Mouse (Mus musculus): ENCODE data around the gene Ssr3. TPM values are rescaled to one million over a fixed set of nuclear protein-coding genes. Genes with fewer than 3 reads are reported as not detected.
"Not testable (repeated sequence)": the region's sequence is repeated elsewhere in the genome, so short reads cannot be mapped to it uniquely, and the experiment has no call there.

Gene Ssr3
- polyA plus RNA-seq, 1 experiment = 27.3 TPM

GRCm38 (mm10) chr3:65417913-65418594 lies 25.6 kb upstream of the Ssr3 start:
- TF ChIP-seq CTCF (IDR thresholded peaks at IDR 0.05; ENCODE audit: extremely low read depth, insufficient read length, insufficient replicate concordance, low read depth, low read length) = no peak
- no peaks in the 10 kb centered on the region; the same call in 1 of the 2 replicates for H3K27me3 ChIP-seq (ENCODE audit: control insufficient read depth, insufficient read depth, low read length)
- H3K36me3 ChIP-seq (ENCODE audit: control insufficient read depth, insufficient read depth, low read length) = no peaks in the 10 kb centered on the region
- no peak overlapping the region for H3K27ac ChIP-seq (ENCODE audit: insufficient read depth, low read depth, low read length)
- H3K4me3 ChIP-seq (ENCODE audit: low read depth, low read length) = no peak overlapping the region
- no peaks in the 10 kb centered on the region for H3K4me1 ChIP-seq (ENCODE audit: control insufficient read depth, insufficient read depth, insufficient read length, low read length)
- WGBS = 56% methylated on average over 5 of the region's 5 CpGs

- H3K4me3 ChIP-seq (ENCODE audit: low read depth, low read length) = no peak overlapping the region
- no peaks in the 10 kb centered on the region; the same call in 1 of the 2 replicates for H3K27me3 ChIP-seq (ENCODE audit: control insufficient read depth, insufficient read depth, low read length)
- H3K36me3 ChIP-seq (ENCODE audit: control insufficient read depth, insufficient read depth, low read length) = no peaks in the 10 kb centered on the region
- H3K27ac ChIP-seq (ENCODE audit: insufficient read depth, low read depth, low read length) = no peak overlapping the region
- TF ChIP-seq CTCF (IDR thresholded peaks at IDR 0.05; ENCODE audit: extremely low read depth, insufficient read length, insufficient replicate concordance, low read depth, low read length) (no peak), POLR2A (IDR thresholded peaks at IDR 0.05; ENCODE audit: low read depth, low read length) (no peak)
- H3K4me1 ChIP-seq (ENCODE audit: control insufficient read depth, insufficient read depth, insufficient read length, low read length) = no peaks in the 10 kb centered on the region
These were observed 24.1 kb upstream of the Ssr3 start for GRCm38 (mm10) chr3:65416571-65416970.

- TF ChIP-seq CTCF (IDR thresholded peaks at IDR 0.05; ENCODE audit: extremely low read depth, insufficient read length, insufficient replicate concordance, low read depth, low read length) (no peak), POLR2A (IDR thresholded peaks at IDR 0.05; ENCODE audit: low read depth, low read length) (no peak)
- Histone ChIP-seq H3K27ac (ENCODE audit: insufficient read depth, low read depth, low read length) (no peak overlapping the region), H3K27me3 (ENCODE audit: control insufficient read depth, insufficient read depth, low read length) (no peaks in the 10 kb centered on the region), H3K36me3 (ENCODE audit: control insufficient read depth, insufficient read depth, low read length) (no peaks in the 10 kb centered on the region), H3K4me1 (ENCODE audit: control insufficient read depth, insufficient read depth, insufficient read length, low read length) (no peaks in the 10 kb centered on the region), H3K4me3 (ENCODE audit: low read depth, low read length) (no peak overlapping the region)
These were observed 15.5 kb upstream of the Ssr3 start for GRCm38 (mm10) chr3:65407891-65408290.

- 69% methylated on average over 4 of the region's 4 CpGs for WGBS
These were observed 13.4 kb upstream of the Ssr3 start for GRCm38 (mm10) chr3:65405781-65406180.

GRCm38 (mm10) chr3:65397566-65397965 lies 5.1 kb upstream of the Ssr3 start:
- no peaks in the 10 kb centered on the region; the same call in 1 of the 2 replicates for H3K4me1 ChIP-seq (ENCODE audit: control insufficient read depth, insufficient read depth, insufficient read length, low read length)

More at GRCm38 (mm10) chr3:65405781-65406180, 13.4 kb upstream of the Ssr3 start:
- no peak for TF ChIP-seq CTCF (IDR thresholded peaks at IDR 0.05; ENCODE audit: extremely low read depth, insufficient read length, insufficient replicate concordance, low read depth, low read length)
- no peak for TF ChIP-seq POLR2A (IDR thresholded peaks at IDR 0.05; ENCODE audit: low read depth, low read length)
- no peaks in the 10 kb centered on the region for H3K36me3 ChIP-seq (ENCODE audit: control insufficient read depth, insufficient read depth, low read length)
- no peaks in the 10 kb centered on the region for H3K4me1 ChIP-seq (ENCODE audit: control insufficient read depth, insufficient read depth, insufficient read length, low read length)
- H3K27me3 ChIP-seq (ENCODE audit: control insufficient read depth, insufficient read depth, low read length) = no peaks in the 10 kb centered on the region
- no peak overlapping the region for H3K27ac ChIP-seq (ENCODE audit: insufficient read depth, low read depth, low read length)
- H3K4me3 ChIP-seq (ENCODE audit: low read depth, low read length) = no peak overlapping the region

GRCm38 (mm10) chr3:65396835-65397504 lies 4.5 kb upstream of the Ssr3 start:
- no peak overlapping the region for H3K4me3 ChIP-seq (ENCODE audit: low read depth, low read length)
- H3K27ac ChIP-seq (ENCODE audit: insufficient read depth, low read depth, low read length) = no peak overlapping the region
- H3K36me3 ChIP-seq (ENCODE audit: control insufficient read depth, insufficient read depth, low read length) = no peaks in the 10 kb centered on the region
- TF ChIP-seq POLR2A (IDR thresholded peaks at IDR 0.05; ENCODE audit: low read depth, low read length) = no peak
- TF ChIP-seq CTCF (IDR thresholded peaks at IDR 0.05; ENCODE audit: extremely low read depth, insufficient read length, insufficient replicate concordance, low read depth, low read length) = no peak
- WGBS = 51% methylated on average over 4 of the region's 4 CpGs
- no peaks in the 10 kb centered on the region; the same call in 1 of the 2 replicates for H3K4me1 ChIP-seq (ENCODE audit: control insufficient read depth, insufficient read depth, insufficient read length, low read length)
- no peaks in the 10 kb centered on the region; the same call in 1 of the 2 replicates for H3K27me3 ChIP-seq (ENCODE audit: control insufficient read depth, insufficient read depth, low read length)

More at GRCm38 (mm10) chr3:65397566-65397965, 5.1 kb upstream of the Ssr3 start:
- Histone ChIP-seq H3K27me3 (ENCODE audit: control insufficient read depth, insufficient read depth, low read length) (no peaks in the 10 kb centered on the region; the same call in 1 of the 2 replicates), H3K36me3 (ENCODE audit: control insufficient read depth, insufficient read depth, low read length) (no peaks in the 10 kb centered on the region), H3K27ac (ENCODE audit: insufficient read depth, low read depth, low read length) (no peak overlapping the region), H3K4me3 (ENCODE audit: low read depth, low read length) (no peak overlapping the region)
- no peak for TF ChIP-seq CTCF (IDR thresholded peaks at IDR 0.05; ENCODE audit: extremely low read depth, insufficient read length, insufficient replicate concordance, low read depth, low read length)
- no peak for TF ChIP-seq POLR2A (IDR thresholded peaks at IDR 0.05; ENCODE audit: low read depth, low read length)
- 95% methylated on average over 3 of the region's 3 CpGs for WGBS

GRCm38 (mm10) chr3:65395111-65395510 lies 2.7 kb upstream of the Ssr3 start:
- not testable (repeated sequence) for H3K36me3 ChIP-seq (ENCODE audit: control insufficient read depth, insufficient read depth, low read length); H3K27ac ChIP-seq (ENCODE audit: insufficient read depth, low read depth, low read length); H3K4me3 ChIP-seq (ENCODE audit: low read depth, low read length); H3K27me3 ChIP-seq (ENCODE audit: control insufficient read depth, insufficient read depth, low read length); H3K4me1 ChIP-seq (ENCODE audit: control insufficient read depth, insufficient read depth, insufficient read length, low read length)
- 92% methylated on average over 1 of the region's 1 CpGs for WGBS

Measured in small intestine, adult 2 months (tissue).